Mouse (Mus musculus) limb, embryonic 14.5 days (tissue): ENCODE results near the gene Irs1. TPM values are rescaled to one million over a fixed set of nuclear protein-coding genes. Genes with fewer than 3 reads are reported as not detected.

ENCODE experiments used
- ATAC-seq: fragments of 200-750 bp; cut with Nextera tagmentation; 2 replicates; pipeline ENCODE4 v1.8.0; 2017; ENCODE audit warnings: low read depth, moderate number of reproducible peaks, moderate TSS enrichment; ENCODE audit not compliant: low FRiP score
- DNase-seq: peaks from one replicate; pipeline ENCODE4 v3.0.0-alpha.2; 2015; ENCODE audit warnings: low spot score
- H3K27ac ChIP-seq: fragments of 300-500 bp; sonication (generic); replicated peaks from 2 replicates; pipeline ENCODE4 v1.5.1; 2014; ENCODE audit warnings: low read depth, mild to moderate bottlenecking, low read length, moderate library complexity, mixed read lengths
- H3K27me3 ChIP-seq: fragments of 300-500 bp; sonication (generic); 2 replicates; pipeline ENCODE4 v1.6.1; 2014; ENCODE audit warnings: low read length, mixed read lengths; ENCODE audit not compliant: control insufficient read depth, insufficient read depth
- H3K36me3 ChIP-seq: fragments of 300-500 bp; sonication (generic); 2 replicates; pipeline ENCODE4 v1.6.1; 2014; ENCODE audit warnings: mild to moderate bottlenecking, low read length, moderate library complexity, mixed read lengths; ENCODE audit not compliant: control insufficient read depth, insufficient read depth
- H3K4me1 ChIP-seq: fragments of 300-500 bp; sonication (generic); 2 replicates; pipeline ENCODE4 v1.6.1; 2014; ENCODE audit warnings: antibody characterized with exemption, low read length, mixed read lengths; ENCODE audit not compliant: control insufficient read depth, insufficient read depth
- H3K4me2 ChIP-seq: fragments of 300-500 bp; sonication (generic); replicated peaks from 2 replicates; pipeline ENCODE4 v1.6.1; 2014; ENCODE audit warnings: low read depth, mild to moderate bottlenecking, low read length, moderate library complexity; ENCODE audit not compliant: severe bottlenecking
- H3K4me3 ChIP-seq: fragments of 300-500 bp; sonication (generic); replicated peaks from 2 replicates; pipeline ENCODE4 v1.5.1; 2014; ENCODE audit warnings: low read length
- H3K9ac ChIP-seq: fragments of 300-500 bp; sonication (generic); 2 replicates; pipeline ENCODE4 v1.6.1; 2014; ENCODE audit warnings: mild to moderate bottlenecking, low read depth, low read length, moderate library complexity; ENCODE audit not compliant: severe bottlenecking
- H3K9me3 ChIP-seq: fragments of 300-500 bp; sonication (generic); 2 replicates; pipeline ENCODE4 v1.6.1; 2016; ENCODE audit warnings: low read length; ENCODE audit not compliant: control insufficient read depth
- POLR2A ChIP-seq: fragments of 200-500 bp; IDR thresholded peaks from 2 replicates; pipeline ENCODE4 v1.8.0; 2012; ENCODE audit warnings: inconsistent platforms, mild to moderate bottlenecking, moderate library complexity, borderline replicate concordance; ENCODE audit not compliant: insufficient read depth, insufficient read length; ENCODE audit errors: extremely low read depth
- WGBS: fragments of 180-500 bp; shearing (Covaris S2); extraction: QIAGEN DNeasy Blood & Tissue Kit; methylation state at CpG from one replicate; pipeline ENCODE4 v1.1.7; 2014; 5-methylcytosine and 5-hydroxymethylcytosine counted together
- polyA plus RNA-seq, 2 experiments: library from polyadenylated mRNA; depleted of rRNA in 1 of 2; stranded (reverse) in 1 of 2; unstranded in 1 of 2; fragments of >200 nt; fragmentation: Nextera tagmentation in 1 of 2; extraction: Ambion mirVana in 1 of 2; gene quantifications; 2 replicates each; pipeline versions ENCODE4 v1.2.1 to v1.2.3; 2012 to 2014

Irs1 gene
- polyA plus RNA-seq, 2 experiments, result 11.8 to 19.7 TPM

DNA sequence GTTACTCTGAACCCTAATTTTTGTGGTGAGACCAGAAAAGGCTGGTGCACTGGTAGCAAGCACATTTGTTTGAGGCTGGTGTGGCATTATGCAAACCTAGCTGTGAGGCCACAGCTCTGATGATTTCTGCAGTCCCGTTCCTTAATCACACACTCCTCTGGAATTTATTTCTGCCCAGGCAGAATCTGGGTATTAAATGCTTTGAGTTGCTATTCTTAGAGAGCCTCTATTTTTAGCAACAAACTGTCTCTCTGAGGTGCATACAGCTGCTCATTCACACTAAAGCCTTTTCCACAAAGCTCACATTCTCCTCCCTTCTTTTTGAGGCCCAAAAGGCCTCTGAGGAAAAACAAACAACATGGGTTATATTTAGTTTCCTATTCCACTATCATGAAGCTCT, 91.3 kb downstream of the Irs1 start:
- Histone ChIP-seq H3K9me3 (no peaks in the 10 kb centered on the region), H3K4me3 (no peak overlapping the region), H3K9ac (no peak overlapping the region), H3K27me3 (no peaks in the 10 kb centered on the region), H3K27ac (no peak overlapping the region), H3K4me2 (no peak overlapping the region), H3K4me1 (peaks cover 34% of the 10 kb centered on the region), H3K36me3 (no peaks in the 10 kb centered on the region)
- DNase-seq (peak; percentile 63), ATAC-seq (peak; percentile 67; the same call in 1 of the 2 replicates)
- no peak for TF ChIP-seq POLR2A
- WGBS, result 12% methylated on average over 1 of the region's 1 CpGs

DNA sequence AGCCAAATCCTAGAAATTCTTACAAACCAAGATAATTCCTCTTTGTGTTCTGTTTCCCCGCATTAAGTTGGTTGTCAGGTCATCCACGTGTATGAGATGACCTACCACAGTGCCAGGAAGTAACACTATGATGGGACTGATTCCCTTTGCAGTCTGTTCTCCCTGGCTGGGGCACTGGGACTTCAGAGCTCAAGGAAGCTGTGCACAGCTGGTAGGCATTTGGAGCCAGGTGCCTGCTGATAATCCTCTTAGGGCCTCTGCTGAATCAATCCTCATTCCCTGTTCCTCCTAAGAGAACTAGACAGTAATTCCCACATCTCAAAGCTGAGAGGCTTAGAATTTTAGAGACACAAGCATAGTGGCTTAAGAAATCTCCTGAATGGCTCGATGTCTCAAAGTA, 99.6 kb downstream of the Irs1 start:
- Histone ChIP-seq H3K4me1 (peaks cover 13% of the 10 kb centered on the region), H3K27me3 (no peaks in the 10 kb centered on the region), H3K27ac (no peak overlapping the region), H3K9me3 (no peaks in the 10 kb centered on the region), H3K4me3 (no peak overlapping the region), H3K9ac (no peak overlapping the region), H3K36me3 (no peaks in the 10 kb centered on the region), H3K4me2 (no peak overlapping the region)
- no peak for TF ChIP-seq POLR2A
- ATAC-seq (no peak), DNase-seq (no peak)
- 51% methylated on average over 3 of the region's 3 CpGs for WGBS

DNA sequence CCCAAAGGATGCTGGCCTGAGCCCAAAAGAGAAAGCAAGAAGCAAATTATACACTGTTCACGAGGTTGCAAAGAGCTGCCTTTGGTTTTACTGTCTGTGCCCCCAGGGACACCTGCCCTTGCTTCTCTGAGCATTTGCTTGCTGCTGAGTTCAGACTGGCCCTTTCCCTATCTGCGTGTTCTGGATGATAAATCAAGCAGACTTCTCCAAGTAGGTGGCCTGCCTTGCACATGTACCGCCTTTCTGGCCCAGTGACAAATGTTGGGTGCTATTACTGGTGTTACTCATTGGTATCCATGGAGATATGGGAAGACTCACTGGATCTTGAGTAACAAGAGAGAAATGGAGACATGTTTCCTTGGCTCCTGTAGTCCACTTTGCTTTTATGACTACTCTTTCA, 101.7 kb downstream of the Irs1 start:
- TF ChIP-seq POLR2A, result no peak
- DNase-seq (peak; percentile 44), ATAC-seq (peak; percentile 77; the same call in 1 of the 2 replicates)
- Histone ChIP-seq H3K9me3 (no peaks in the 10 kb centered on the region), H3K27me3 (no peaks in the 10 kb centered on the region), H3K4me1 (peaks cover 13% of the 10 kb centered on the region), H3K4me2 (no peak overlapping the region), H3K4me3 (no peak overlapping the region), H3K27ac (no peak overlapping the region), H3K9ac (no peak overlapping the region), H3K36me3 (no peaks in the 10 kb centered on the region)
- 16% methylated on average over 3 of the region's 3 CpGs for WGBS

DNA sequence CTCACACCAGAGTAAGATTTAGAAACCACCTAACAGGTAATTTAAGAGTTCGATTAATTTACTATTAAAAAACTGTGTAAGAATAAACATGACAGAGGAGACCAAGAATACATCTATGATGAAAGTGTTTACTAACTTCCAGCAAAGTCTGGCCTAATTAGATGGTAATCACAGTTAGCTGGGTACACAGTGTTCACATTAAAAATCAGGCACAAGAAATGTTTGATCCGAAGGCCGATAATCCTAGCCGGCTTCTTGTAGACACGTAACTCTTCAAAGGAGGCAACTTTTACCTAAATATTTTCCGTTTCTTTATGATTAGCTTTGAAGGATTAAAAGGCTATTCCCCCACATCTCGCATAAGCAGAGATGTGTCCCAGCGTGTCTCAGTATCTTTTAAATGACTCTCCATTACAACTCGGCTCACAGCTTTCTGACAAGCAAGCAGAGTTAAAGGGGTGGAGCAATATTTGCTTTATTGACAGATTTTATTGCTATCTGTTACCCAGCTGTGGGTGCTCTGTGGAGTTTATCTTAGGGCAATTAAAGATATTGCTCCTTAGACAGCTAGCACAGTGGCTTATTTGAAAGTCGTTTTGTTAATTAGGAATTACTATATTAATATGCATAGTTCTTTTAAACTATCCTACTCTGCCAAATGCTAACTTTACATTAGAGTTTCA, 102.5 kb downstream of the Irs1 start:
- 39% methylated on average over 10 of the region's 10 CpGs for WGBS
- Histone ChIP-seq H3K9me3 (no peaks in the 10 kb centered on the region), H3K4me1 (peaks cover 13% of the 10 kb centered on the region), H3K4me3 (no peak overlapping the region), H3K36me3 (no peaks in the 10 kb centered on the region), H3K27ac (no peak overlapping the region), H3K27me3 (no peaks in the 10 kb centered on the region), H3K9ac (no peak overlapping the region), H3K4me2 (no peak overlapping the region)
- TF ChIP-seq POLR2A, result no peak
- ATAC-seq (no peak), DNase-seq (no peak)

DNA sequence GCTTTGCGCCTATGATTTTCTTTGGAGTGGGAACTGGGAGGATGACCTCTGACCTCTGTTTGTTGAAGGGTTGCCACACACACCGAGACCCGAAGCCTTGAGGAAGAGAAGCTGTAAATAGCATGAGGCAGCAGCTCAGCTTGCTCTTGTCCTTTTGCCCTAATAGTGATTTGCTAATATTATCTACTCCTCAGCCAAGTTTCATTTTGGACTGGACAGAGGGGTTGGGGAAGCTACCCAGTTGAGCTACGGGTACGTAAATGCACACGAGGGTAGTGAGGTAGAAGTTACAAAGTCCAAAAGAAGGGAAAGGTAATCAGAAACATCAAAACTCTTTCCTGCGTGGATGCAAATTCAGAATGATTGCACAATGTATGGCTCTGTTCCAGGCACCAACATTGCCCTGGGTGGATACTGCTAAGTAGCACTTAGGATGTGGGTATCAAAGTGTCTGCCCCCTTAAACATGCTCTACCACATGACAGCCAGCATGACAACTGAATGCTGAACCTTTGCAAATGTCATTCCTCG, 107.2 kb downstream of the Irs1 start:
- WGBS, result 79% methylated on average over 8 of the region's 8 CpGs
- H3K4me2 ChIP-seq, result no peak overlapping the region
- TF ChIP-seq POLR2A, result no peak

More for the DNA sequence above, 107.2 kb downstream of the Irs1 start:
- Histone ChIP-seq H3K9ac (no peak overlapping the region), H3K4me3 (no peak overlapping the region), H3K27ac (no peak overlapping the region), H3K4me1 (no peaks in the 10 kb centered on the region; the same call in 1 of the 2 replicates), H3K27me3 (no peaks in the 10 kb centered on the region), H3K36me3 (no peaks in the 10 kb centered on the region), H3K9me3 (no peaks in the 10 kb centered on the region)
- ATAC-seq, result no peak
- DNase-seq, result no peak

Other genes with a start within 250 kb of the Irs1 start
- gene Gm9747, start 58.3 kb downstream of the Irs1 start, polyA plus RNA-seq (2012; rRNA removed), result 0.15 and 0.19 TPM in 2 replicates
- 44.9 and 45.2 TPM in 2 replicates for gene Gm9747, start 58.3 kb downstream of the Irs1 start, polyA plus RNA-seq (2014; fragmentation: Nextera tagmentation; extraction: Ambion mirVana)
- 7.2 and 8.7 TPM in 2 replicates for gene Rhbdd1, start 25.0 kb upstream of the Irs1 start, polyA plus RNA-seq (2012; rRNA removed)
- 6.1 and 7.0 TPM in 2 replicates for gene Rhbdd1, start 25.0 kb upstream of the Irs1 start, polyA plus RNA-seq (2014; fragmentation: Nextera tagmentation; extraction: Ambion mirVana)